Mouse (Mus musculus): ENCODE measurements around the gene Fam71e1.

The Fam71e1 gene

GRCm38 (mm10) chr7:44495992-44496770 lies at the start of gene Fam71e1, which contains the start of gene Emc10:
TSS of gene Fam71e1 (plus strand) at chr7:44496581.
TSS of gene Emc10 (minus strand) at chr7:44496529.
- in situ Hi-C loops (cut with MboI, MseI): no loop called here

DNA sequence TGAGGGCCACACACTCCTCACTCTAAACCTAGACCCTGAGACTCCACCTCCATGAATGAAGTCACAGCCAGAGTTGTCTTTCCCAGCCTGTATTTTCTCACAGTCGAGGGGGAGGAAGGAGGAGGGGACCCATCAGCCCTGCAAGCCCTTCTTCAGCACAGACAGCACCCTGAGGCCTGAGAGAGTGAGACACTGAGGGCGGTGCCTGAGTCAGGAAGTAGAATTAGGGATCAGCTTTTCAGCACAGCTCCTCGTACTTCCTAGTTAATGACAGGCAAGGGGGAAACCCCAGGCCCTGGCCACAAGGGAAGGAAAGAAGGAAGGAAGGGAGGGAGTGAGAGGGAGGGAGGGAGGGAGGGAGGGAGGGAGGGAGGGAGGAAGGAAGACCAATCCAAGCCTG lies 43.1 kb upstream of the Fam71e1 start:
- in situ Hi-C loops (cut with MboI, MseI): no loop called here

DNA sequence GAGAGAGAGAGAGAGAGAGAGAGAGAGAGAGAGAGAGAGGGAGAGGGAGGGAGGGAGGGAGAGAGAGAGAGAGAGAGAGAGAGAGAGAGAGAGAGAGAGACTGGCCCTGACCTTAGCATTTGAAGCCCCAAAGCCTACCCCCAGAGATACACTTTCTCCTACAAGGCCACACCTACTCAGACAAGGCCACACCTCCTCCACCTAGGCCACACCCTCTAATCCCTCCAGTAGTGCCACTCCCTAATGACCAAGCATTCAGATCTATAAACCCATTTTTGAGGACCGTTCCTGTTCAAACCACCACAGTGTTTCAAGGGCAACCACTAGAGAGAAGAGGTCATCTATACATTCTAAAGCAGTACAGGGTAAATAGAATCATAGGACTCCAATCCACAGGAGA lies 40.1 kb upstream of the Fam71e1 start:
- in situ Hi-C loops (cut with MboI, MseI): no loop called here

DNA sequence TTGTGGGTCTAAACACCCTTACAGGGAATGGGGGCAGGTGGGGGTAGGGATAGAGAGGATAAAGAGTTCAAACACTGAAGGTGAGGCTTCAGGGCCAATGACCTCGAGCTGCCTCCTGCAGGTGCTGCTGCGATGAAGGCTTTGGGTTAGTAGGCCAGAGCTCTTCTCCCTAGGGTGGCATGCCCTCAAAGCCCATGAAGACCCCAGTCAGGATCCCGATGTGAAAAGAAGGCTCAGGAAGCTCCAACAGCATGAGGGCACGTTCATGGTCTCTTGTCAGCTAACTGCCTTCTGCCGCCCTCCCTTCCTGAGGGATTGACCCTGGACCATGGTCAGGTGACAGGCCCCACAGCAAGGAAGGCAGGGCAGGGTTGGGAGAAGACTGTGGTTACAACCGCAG lies 36.3 kb upstream of the Fam71e1 start:
- in situ Hi-C loops (cut with MboI, MseI): no loop called here

DNA sequence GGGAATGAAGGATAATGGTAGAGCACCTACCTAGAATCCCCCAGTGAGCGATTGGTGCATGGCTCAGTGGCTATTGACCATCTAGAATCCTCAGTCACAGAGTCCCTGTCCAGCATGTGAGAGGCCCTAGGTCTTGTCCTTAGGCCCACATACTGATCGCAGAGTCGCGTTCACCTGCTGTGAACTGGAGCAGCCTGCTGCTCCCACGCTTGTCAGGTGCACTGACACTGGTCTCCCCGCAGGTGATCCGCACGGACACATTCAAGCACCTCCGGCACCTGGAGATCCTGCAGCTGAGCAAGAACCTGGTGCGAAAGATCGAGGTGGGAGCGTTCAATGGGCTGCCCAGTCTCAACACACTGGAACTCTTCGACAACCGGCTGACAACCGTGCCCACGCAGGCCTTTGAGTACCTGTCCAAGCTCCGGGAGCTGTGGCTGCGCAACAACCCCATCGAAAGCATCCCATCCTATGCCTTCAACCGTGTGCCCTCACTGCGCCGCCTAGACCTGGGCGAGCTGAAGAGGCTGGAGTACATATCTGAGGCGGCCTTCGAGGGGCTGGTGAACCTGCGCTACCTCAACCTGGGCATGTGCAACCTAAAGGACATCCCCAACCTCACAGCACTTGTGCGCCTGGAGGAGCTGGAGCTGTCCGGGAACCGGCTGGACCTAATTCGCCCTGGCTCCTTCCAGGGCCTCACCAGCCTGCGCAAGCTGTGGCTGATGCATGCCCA lies 35.4 kb upstream of the Fam71e1 start:
- in situ Hi-C loops (cut with MboI, MseI): no loop called here

- in situ Hi-C loops (cut with MboI, MseI): no loop called here
Measured at GRCm38 (mm10) chr7:44461503-44462217, 34.7 kb upstream of the Fam71e1 start.

DNA sequence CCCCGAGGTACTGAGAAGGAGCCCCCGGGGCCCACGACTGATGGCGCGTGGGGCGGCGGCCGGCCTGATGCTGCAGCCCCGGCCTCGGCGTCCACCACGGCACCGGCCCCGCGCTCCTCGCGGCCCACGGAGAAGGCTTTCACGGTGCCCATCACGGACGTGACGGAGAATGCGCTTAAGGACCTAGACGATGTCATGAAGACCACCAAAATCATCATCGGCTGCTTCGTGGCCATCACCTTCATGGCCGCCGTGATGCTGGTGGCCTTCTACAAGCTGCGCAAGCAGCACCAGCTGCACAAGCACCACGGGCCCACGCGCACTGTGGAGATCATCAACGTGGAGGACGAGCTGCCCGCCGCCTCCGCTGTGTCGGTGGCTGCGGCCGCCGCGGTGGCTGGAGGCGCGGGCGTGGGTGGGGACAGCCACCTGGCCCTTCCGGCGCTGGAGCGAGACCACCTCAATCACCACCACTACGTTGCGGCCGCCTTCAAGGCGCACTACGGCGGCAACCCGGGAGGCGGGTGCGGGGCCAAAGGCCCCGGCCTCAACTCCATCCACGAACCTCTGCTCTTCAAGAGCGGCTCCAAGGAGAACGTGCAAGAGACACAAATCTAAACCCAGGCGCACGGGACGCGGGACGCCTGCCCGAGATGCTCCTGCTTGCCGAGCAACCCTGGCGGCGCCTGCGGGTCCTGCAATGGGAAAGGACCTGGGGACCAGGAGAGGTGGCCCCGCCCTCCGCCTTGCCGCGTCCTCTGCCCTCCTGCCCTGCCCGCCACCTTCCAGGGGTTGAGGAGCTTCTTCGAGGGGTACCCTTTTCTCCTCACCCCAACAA lies 33.9 kb upstream of the Fam71e1 start:
- in situ Hi-C loops (cut with MboI, MseI): no loop called here

DNA sequence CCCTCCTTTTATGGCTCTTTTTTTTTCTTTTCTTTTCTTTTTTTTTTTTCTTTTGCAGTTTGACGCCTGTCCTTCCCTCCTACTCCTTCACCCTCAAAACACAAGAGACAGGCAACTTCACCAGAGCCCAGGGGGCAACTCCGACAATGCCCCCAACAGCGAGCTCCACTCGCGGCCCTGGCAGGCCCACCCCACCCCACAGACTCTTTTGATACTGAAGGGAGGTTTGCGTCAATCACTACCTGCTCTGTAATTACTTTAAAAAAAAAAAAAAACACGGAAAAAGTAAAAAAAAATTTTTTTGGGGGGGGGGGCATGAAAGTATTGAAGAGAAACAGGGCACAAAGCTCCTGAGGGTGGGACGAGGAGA lies 33.3 kb upstream of the Fam71e1 start:
- in situ Hi-C loops (cut with MboI, MseI): no loop called here

DNA sequence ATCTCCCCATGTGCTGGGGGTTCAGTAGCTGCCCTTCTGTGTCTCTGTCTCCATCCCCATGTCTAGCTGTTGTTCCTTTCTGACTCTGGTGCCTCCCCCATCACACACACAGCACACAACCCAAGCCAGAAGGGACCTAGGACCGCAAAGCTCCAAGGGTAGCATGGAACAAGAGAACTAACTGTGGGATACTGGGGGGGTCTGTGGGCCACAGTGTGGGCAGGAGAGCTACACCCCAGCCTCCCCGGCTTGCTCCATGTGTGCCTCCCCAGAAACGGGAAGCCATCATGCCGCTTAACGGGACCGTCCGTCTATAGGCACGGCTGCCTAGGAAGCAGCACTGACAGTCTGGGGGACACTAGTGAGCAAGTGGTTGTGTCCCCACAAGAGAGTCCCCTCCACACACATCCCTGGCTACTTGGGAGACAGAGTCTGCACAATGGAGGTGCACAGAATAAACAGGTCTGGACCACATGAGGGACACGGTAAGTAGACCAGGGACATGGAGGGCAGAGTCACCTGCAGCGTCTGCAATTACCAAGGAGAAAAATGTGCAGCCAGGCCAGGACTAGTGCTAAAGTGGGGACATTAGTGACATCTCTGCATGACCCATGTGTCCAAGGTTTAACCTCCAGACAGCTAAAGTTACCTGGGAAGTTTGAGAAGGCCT lies 32.7 kb upstream of the Fam71e1 start:
- in situ Hi-C loops (cut with MboI, MseI): no loop called here

GRCm38 (mm10) chr7:44464511-44464910 lies 31.9 kb upstream of the Fam71e1 start:
- in situ Hi-C loops (cut with MboI, MseI): no loop called here

DNA sequence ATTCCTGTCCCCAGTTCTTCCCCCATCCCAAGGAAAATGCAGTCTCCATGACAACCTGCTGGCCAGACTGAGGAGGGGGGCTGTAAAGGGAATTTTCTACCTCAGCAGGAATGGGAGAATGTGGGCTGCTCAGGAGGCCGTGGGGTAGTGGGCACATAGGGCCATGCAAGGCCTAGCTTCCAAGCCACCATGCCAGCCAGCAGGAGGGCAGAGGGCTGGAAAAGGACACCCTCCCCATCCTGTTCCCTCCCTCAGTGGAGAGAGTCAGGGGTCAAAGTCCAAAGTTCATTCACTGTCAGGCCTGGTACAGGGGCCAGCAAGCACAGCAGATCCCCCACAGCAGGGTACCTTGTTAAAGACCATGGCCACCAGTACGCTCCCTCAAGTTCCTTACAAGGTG lies 31.3 kb upstream of the Fam71e1 start, which contains the start of gene Aspdh:
TSS of gene Aspdh (plus strand) at position 281 of the 400 bp plus-strand sequence.
- in situ Hi-C loops (cut with MboI, MseI): loop anchor here (5.0 kb wide), 1 partner anchor 63 kb away; no protein-coding TSS in a partner anchor

- in situ Hi-C loops (cut with MboI, MseI): loop anchor here (5.0 kb wide), 1 partner anchor 64 kb away; no protein-coding TSS in a partner anchor
Measured at GRCm38 (mm10) chr7:44466006-44466887, 30.1 kb upstream of the Fam71e1 start.

GRCm38 (mm10) chr7:44466888-44467311 lies 29.5 kb upstream of the Fam71e1 start:
- in situ Hi-C loops (cut with MboI, MseI): loop anchor here (5.0 kb wide), 1 partner anchor 65 kb away; no protein-coding TSS in a partner anchor

DNA sequence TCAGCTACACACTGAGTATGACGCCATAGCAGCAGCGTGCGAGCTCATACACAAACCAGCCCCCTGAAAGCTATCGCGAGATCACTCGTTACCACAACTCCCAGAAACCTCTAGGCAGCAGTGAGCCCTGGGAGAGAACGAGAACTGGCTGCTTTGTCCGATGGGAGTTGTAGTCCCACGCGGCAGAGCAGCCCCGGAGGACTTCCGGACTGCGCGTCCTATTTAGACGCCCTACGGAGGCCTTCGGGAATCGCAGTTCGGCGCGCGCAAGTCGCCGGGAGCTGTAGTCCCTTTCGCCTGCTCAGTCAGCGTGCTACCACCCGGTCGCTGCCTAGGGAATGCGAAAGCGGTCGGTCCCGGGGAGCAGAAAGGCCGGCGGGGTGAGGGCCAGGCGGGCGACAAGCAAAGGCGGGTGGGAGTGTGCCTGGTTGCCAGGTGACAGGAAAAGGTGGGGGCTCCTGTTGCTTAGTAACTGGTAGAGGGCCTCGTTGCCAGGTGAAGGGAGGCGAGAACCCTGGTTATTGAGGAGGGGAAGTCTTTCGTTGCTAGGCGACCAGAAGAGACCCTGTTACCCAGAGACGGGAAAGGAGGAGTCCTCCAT lies 28.5 kb upstream of the Fam71e1 start, which contains the start of gene Josd2:
TSS of gene Josd2 (plus strand) at position 170 of the 601 bp plus-strand sequence.
- in situ Hi-C loops (cut with MboI, MseI): loop anchor here (5.0 kb wide), 1 partner anchor 66 kb away; no protein-coding TSS in a partner anchor

GRCm38 (mm10) chr7:44468644-44469285 lies 27.6 kb upstream of the Fam71e1 start:
- in situ Hi-C loops (cut with MboI, MseI): loop anchor here (5.0 kb wide), 1 partner anchor 66 kb away; no protein-coding TSS in a partner anchor

DNA sequence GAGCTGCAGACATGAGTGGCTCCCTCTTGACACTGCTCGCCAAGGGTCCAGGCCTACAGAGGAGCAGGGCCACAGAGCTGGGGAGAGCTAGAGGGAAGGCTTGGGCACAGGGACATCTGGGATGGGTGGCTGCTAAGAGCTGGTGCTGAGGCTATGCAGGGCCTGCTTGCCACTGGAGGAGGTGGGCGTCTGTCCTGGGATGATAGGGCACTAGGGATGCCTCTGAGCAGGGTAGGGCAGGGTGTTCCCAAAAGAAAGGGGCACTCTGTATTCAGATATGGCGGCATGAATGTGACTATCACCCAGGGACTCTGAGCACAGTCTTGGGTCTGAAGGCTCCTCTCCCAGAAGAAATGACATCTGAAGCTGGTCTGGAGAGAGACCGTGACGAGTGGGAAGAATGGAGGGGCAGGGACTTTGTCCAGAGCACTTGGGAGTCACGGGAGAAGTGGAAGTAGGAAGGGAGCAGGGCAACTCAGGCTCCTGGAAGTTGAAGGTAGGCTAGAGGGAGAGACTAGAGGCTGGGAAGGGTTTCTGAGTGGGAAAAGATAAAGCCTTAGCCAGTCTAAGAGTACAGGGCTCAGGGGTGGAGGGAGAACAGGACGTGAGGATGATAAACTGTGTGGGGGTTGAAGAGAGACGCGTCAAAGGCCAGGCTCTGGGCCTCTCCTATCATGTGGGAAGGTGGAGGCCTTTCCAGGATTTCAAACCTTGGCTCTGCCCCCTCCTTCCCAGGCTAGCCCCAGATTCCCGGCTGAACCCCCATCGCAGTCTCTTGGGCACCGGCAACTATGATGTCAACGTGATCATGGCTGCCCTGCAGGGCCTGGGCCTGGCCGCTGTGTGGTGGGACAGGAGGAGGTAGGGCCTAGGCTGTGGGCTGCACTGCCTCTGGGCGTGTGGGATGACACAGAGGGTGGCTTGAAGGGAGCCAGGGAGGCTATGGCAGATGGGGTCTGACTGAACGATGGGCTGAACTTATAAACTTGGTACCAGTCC lies 26.4 kb upstream of the Fam71e1 start:
- in situ Hi-C loops (cut with MboI, MseI): loop anchor here (5.0 kb wide), 1 partner anchor 68 kb away; no protein-coding TSS in a partner anchor

Measured in T-helper 17 cell (primary cell).